Mouse (Mus musculus) kidney, adult 2 months (tissue): ENCODE results near the gene Ogn.

Experiments
- CTCF ChIP-seq: fragments of 200-500 bp; conservative IDR thresholded peaks from 2 replicates; pipeline ENCODE4 v1.5.1; 2011; ENCODE audit warnings: low read depth, mild to moderate bottlenecking, control low read depth, low read length, moderate library complexity, mixed read lengths; ENCODE audit not compliant: insufficient read depth, insufficient read length
- POLR2A ChIP-seq: fragments of 200-500 bp; IDR thresholded peaks from one replicate; pipeline ENCODE4 v1.6.1; 2011; ENCODE audit warnings: low read depth, low read length, control low read depth

DNA sequence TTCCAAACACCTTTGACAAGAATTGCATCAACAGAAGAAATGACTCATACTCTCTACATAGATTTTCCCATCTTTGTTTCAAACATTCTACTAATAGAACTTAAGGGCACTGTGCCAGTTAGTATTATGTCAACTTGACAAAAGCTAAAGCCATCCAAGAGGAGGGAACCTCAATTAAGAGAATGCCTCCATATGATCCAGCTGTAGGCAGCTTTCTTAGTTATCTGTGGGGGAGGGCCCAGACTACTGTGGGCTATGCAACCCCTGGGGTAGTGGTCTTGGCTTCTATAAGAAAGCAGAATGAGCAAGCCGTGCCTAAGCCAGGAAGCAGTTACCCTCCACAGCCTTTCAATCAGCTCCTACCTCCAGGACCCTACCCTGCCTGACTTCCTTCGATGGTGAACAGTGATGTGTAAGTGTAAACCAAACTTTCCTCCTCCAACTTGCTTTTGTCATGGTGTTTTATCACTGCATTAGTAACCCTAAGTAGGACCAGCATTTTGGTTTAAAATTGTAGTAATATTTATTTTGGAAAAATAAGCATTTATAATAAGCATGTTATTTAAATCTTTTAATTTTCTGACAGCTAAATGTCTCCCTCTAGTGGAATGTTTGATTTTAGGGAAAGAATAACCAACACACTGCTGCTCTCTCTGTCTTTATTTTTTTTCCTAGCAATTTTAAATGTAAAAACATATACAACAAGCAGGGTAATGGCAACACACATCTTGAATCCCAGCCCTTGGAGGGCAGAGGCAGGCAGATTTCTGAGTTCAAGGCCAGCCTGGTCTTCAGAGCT is 37.1 kb downstream of the Ogn start:
- TF ChIP-seq CTCF (0 out of 2 replicates have a peak, but pooled peaks have one; percentile 1), POLR2A (no peak)
